Mouse (Mus musculus) thymus, postnatal 36 days (tissue): ENCODE data around the gene Gm3072.
"Not testable (repeated sequence)": the region's sequence is repeated elsewhere in the genome, so short reads cannot be mapped to it uniquely, and the experiment has no call there.

Experiments
- DNase-seq, 2 experiments: peaks; one replicate each; pipeline ENCODE4 v3.0.0; 2022; ENCODE audit warnings: mixed read lengths in 2 of 2

Gene Gm3072

DNA sequence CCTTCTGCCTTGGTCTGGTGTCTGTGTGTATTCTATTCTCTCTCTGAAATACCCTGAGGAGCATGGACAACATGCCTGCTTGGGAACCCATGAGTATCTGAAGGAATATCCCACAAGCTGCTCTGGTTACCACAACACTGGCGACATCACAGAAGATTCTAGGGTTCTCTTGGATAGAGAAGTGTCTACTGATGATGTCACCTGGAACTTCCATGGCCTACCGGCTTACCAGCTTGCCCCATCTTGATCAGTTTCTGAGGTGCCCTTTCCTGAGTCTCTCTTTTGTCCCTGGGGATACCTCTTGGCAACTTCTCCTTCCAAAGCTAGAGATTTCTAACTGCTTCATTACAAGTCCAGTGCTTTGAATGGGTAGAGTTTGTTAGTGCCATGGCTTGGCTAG, at the start of gene Gm3072:
Gm3072 (minus strand) TSS at position 101 of the 400 bp plus-strand sequence.
- not testable (repeated sequence) for DNase-seq

DNA sequence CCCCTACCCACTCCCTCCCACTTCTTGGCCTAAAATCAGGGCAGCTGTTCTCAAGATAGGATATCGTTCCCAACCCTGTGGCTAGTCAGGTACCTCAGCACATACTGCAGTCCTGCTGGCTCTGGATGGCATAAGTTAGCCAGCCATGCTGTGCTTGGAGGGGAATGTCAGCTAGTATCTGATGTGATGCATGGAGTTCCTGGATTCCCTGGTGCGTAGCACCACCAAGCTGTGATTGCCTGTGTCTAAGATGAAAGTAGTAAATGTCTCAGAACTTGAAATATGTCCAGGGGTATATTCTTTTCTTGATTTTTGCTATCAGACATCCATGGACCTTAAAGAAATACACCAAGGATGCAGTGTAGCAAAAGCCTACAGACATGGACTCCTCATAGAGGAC, 23.8 kb upstream of the Gm3072 start:
- not testable (repeated sequence) for DNase-seq

DNA sequence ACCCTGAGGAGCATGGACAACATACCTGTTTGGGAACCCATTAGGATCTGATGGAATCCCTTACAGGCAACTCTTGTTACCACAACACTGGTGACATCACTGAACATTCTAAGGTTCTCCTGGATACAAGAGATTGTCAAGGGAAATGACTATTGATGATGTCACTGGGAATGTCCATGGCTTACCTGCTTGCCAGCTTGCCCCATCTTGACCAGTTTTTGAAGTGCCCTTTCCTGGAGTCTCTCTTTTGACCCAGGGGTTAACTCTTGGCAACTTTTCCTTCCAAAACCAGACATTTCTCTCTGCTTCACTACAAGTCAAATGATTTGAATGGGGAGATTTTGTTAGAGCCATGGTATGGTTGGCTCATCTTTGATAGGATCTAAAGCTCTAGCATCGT, 22.0 kb upstream of the Gm3072 start, which contains the start of gene Gm3676:
Gm3676 (minus strand) TSS at position 101 of the 400 bp plus-strand sequence.
- not testable (repeated sequence) for DNase-seq

DNA sequence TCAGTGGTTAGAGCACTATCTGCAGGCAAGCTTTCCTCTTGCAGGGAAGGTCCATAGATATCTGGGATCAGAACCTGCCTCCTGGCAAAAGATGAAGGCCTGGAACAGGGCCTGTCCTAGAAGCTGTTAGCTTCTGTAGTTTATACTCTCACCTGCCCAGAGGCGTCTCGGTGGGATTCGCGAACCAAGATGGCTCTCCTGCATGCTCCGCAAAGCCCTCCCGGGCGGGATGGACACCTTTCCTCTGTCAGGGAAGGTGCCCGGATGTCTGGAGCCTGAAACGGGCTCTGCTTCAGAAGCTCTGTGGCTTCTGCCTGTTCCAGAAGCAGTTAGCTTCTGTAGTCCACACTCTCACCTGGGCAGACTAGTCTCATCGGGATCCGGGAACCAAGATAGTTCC, 5.7 kb upstream of the Gm3072 start:
- DNase-seq = peak in 1 of 2 experiments; percentile 8

DNA sequence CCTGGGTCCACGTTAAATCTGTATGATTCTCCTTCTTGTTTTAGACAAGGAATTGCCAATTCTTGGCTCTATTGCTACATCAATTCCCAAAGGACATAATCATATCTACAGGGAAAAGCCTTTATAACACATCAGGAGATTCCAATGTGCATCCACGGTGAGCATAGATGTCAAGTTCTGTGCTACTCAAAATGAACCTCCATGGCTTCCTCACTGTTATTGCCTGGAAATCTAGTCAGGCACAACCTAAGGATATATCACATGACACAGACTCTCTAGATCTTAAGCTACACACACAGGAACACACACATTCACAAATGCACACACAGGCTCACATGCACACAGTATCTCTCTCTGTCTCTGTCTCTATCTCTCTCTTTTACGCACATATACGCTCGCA, 1.9 kb downstream of the Gm3072 start:
- DNase-seq = not testable (repeated sequence)

DNA sequence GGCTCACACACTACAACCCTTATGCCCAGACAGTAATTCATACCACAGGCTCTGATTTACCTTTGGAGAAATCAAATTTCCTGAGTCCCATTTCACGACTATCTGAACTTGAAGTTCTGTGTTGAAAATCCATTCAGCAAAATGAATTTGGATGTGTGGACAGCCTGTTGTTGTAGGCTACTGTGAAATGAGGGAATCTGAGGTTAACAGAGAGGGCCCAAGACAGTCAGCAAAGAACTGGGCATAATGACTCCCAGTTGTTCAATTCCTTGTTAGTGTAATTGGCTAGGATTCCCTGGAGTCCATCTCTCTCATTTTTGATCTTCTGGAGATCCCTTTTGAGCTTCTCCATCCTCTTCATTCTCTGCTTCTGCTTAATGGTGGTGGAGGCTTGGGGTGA, 13.7 kb downstream of the Gm3072 start:
- DNase-seq = not testable (repeated sequence)

DNA sequence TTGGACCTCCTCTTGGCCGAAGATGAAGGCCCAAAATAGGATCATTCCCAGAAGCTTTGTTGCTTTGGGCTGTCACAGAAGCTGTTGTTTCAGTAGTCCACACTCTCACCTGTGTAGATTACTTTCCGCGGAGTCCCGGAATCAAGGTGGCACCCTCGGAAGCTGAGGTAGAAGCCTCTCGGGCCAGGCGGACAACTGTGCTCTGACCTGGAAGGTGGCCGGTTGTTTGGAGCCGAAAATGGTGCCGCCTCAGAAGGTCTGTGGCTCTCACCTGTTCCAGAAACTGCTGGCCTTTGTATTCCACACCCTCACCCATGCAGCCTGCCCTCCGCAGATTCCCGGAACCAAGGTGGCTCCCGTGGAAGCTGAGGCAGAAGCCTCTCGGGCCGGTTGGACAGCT, 23.5 kb downstream of the Gm3072 start:
- not testable (repeated sequence) for DNase-seq

DNA sequence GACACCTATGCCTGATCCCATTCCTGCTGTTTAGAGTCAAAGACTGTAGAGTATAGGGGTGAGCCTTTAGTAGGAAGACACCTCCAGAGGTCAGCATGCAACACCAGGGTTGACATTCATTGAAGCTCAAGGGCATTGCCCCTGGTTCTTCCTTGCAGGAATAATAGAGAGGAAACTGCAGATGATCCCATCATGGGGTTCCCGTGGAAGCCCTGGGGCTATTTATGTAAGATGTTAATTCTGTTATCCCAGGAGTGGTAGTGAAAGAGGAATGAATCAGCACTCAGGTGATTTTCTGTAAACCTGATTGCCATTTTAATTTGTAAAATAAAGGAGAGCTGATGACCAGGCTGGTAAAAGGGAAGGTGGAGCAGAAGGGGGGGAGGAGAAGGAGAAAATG, 38.1 kb downstream of the Gm3072 start:
- not testable (repeated sequence) for DNase-seq

DNA sequence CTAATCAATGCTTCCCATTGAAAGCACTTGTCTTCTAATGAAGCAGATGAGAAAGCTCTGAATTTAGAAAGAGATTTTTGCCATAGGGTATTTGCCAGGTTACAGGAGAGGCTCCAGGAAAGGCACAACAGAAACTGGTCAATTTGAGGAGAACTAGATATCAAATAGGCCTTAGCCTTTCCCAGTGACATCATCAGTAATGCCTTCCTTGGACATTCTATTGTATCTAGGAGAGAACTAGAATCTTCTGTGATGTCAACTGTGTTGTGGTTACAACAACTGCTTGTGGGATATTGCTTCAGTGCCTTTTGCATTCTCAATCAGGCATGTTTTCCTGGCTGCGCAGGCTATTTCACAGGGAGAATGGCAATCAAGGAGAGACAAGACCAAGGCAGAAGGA, 51.5 kb downstream of the Gm3072 start, which contains the start of gene 1700049E17Rik2:
1700049E17Rik2 (plus strand) TSS at position 301 of the 400 bp plus-strand sequence.
- DNase-seq = not testable (repeated sequence)
